8 mouse cellular contexts compared by ENCODE assay signal in the genomic region with DNA sequence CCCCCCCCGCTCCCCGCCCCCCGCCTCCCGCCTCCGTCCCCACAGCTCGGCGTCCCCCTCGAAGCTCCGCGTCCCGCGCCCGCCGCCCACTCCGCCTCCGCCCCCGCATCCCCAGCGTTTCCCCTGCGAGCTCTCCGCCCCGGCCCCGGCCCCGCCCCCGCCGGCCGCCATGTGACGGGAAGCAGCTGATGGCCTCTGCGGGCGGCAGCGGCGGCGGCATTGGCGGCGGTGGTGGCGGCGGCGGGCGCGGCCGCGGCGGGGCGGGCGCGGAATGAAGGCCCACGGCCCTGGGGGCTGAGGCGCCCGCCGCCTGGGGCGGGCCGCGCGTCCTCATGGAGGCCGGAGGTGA. TPM values are rescaled to one million over a fixed set of nuclear protein-coding genes. Genes with fewer than 3 reads are reported as not detected.
DNase-seq lines count a peak whose midpoint lies in the region; ATAC-seq and TF ChIP-seq lines count a peak whose summit lies in the region.

A gene (plus strand): TSS at position 176 of the 349 bp plus-strand sequence.

- TF ChIP-seq CTCF in E14TG2a.4 (conservative IDR thresholded peaks at IDR 0.05; ENCODE audit: low read length): no peak
- TF ChIP-seq CTCF in heart, postnatal 0 days (IDR thresholded peaks at IDR 0.05; ENCODE audit: low read depth): no peak

- TF ChIP-seq EP300 in heart, postnatal 0 days (IDR thresholded peaks at IDR 0.05; ENCODE audit: low read depth): no peak

- peak; percentile 77 for ATAC-seq in forebrain, embryonic 13.5 days
- ATAC-seq in heart, postnatal 0 days (ENCODE audit: insufficient read depth, low read depth): peak; percentile 72
- peak; percentile 80 for ATAC-seq in neural tube, embryonic 13.5 days (ENCODE audit: low read depth)

- no peaks in the 10 kb centered on the region for H3K27me3 ChIP-seq in E14TG2a.4 (ENCODE audit: insufficient read depth, low read length)
- no peaks in the 10 kb centered on the region for H3K27me3 ChIP-seq in forebrain, embryonic 13.5 days
- H3K27me3 ChIP-seq in heart, postnatal 0 days (ENCODE audit: control insufficient read depth, insufficient read depth, low read length): no peaks in the 10 kb centered on the region
- 0 out of 2 replicates have a peak, but pooled peaks cover 2% of the 10 kb centered on the region for H3K27me3 ChIP-seq in neural tube, embryonic 13.5 days

- H3K9ac ChIP-seq in forebrain, embryonic 13.5 days: peak within 1 kb of the TSS; percentile 98
- peak within 1 kb of the TSS; percentile 92 for H3K9ac ChIP-seq in heart, postnatal 0 days (replicated peaks; ENCODE audit: low read depth, low read length)
- H3K9ac ChIP-seq in neural tube, embryonic 13.5 days: peak within 1 kb of the TSS; percentile 99

- DNase-seq in c-Kit-positive CD71-positive TER-119-positive erythroid progenitor cells, embryonic 14.5 days (ENCODE audit: low spot score): peak; percentile 56
- DNase-seq in heart, postnatal 0 days (ENCODE audit: low spot score): peak; percentile 71
- peak; percentile 90 to 96 for DNase-seq in kidney, postnatal 36 days
- DNase-seq in lung, adult 18-20 months: peak; percentile 84 to 89
- DNase-seq in testis, postnatal 10 days (ENCODE audit: low spot score): peak; percentile 96

- peaks cover 30% of the 10 kb centered on the region for H3K36me3 ChIP-seq in E14TG2a.4 (ENCODE audit: insufficient read depth, low read length)
- H3K36me3 ChIP-seq in forebrain, embryonic 13.5 days (ENCODE audit: poor library complexity, severe bottlenecking): no peaks in the 10 kb centered on the region
- H3K36me3 ChIP-seq in heart, postnatal 0 days (replicated peaks; ENCODE audit: control insufficient read depth, insufficient read depth, low read length): peaks cover 7% of the 10 kb centered on the region; the same call in 1 of the 2 replicates
- no peaks in the 10 kb centered on the region for H3K36me3 ChIP-seq in neural tube, embryonic 13.5 days

- H3K9me3 ChIP-seq in E14TG2a.4 (ENCODE audit: low read length): no peaks in the 10 kb centered on the region
- no peaks in the 10 kb centered on the region for H3K9me3 ChIP-seq in forebrain, embryonic 13.5 days (replicated peaks)
- no peaks in the 10 kb centered on the region for H3K9me3 ChIP-seq in heart, postnatal 0 days (replicated peaks; ENCODE audit: control insufficient read depth, low read length)
- no peaks in the 10 kb centered on the region for H3K9me3 ChIP-seq in neural tube, embryonic 13.5 days

- peaks cover 75% of the 10 kb centered on the region for H3K4me1 ChIP-seq in E14TG2a.4 (replicated peaks; ENCODE audit: low read depth, low read length)
- peaks cover 58% of the 10 kb centered on the region for H3K4me1 ChIP-seq in forebrain, embryonic 13.5 days
- H3K4me1 ChIP-seq in heart, postnatal 0 days (ENCODE audit: control insufficient read depth, insufficient read depth): peaks cover 49% of the 10 kb centered on the region
- peaks cover 54% of the 10 kb centered on the region for H3K4me1 ChIP-seq in neural tube, embryonic 13.5 days (replicated peaks)

- peak within 1 kb of the TSS; percentile 95 for H3K4me3 ChIP-seq in E14TG2a.4 (replicated peaks; ENCODE audit: low read length)
- peak within 1 kb of the TSS; percentile 98 for H3K4me3 ChIP-seq in forebrain, embryonic 13.5 days
- H3K4me3 ChIP-seq in heart, postnatal 0 days (ENCODE audit: low read depth, low read length): peak within 1 kb of the TSS; percentile 86
- H3K4me3 ChIP-seq in neural tube, embryonic 13.5 days: peak within 1 kb of the TSS; percentile 99

- peak within 1 kb of the TSS; percentile 87 for H3K4me2 ChIP-seq in forebrain, embryonic 13.5 days
- peak within 1 kb of the TSS; percentile 83 for H3K4me2 ChIP-seq in heart, postnatal 0 days (ENCODE audit: low read depth, low read length)
- H3K4me2 ChIP-seq in neural tube, embryonic 13.5 days: peak within 1 kb of the TSS; percentile 89

- no CpG with 5 or more reads among the region's 54 CpGs for WGBS in forebrain, embryonic 13.5 days
- WGBS in heart, postnatal 0 days: 0% methylated on average over 8 of the region's 54 CpGs
- 9% methylated on average over 24 of the region's 54 CpGs for WGBS in neural tube, embryonic 13.5 days

- peak within 1 kb of the TSS; percentile 88 for H3K27ac ChIP-seq in forebrain, embryonic 13.5 days
- peak within 1 kb of the TSS; percentile 93 for H3K27ac ChIP-seq in heart, postnatal 0 days (ENCODE audit: low read depth)
- H3K27ac ChIP-seq in neural tube, embryonic 13.5 days (replicated peaks): peak within 1 kb of the TSS; percentile 96

RNA-seq across cellular contexts. Expression of the gene that starts here (rescaled TPM):
- polyA plus RNA-seq in forebrain, embryonic 13.5 days (2015; fragmentation: Nextera tagmentation; extraction: Ambion mirVana): 86.2 and 99.0 TPM in 2 replicates
- total RNA-seq in heart, postnatal 0 days (2014; rRNA removed; ENCODE audit: low replicate concordance): 137 and 139 TPM in 2 replicates
- 77.4 and 83.2 TPM in 2 replicates for polyA plus RNA-seq in heart, postnatal 0 days (2015; fragmentation: Nextera tagmentation; extraction: Ambion mirVana)
- 194 and 209 TPM in 2 replicates for polyA plus RNA-seq in neural tube, embryonic 13.5 days (2015; fragmentation: Nextera tagmentation; extraction: Ambion mirVana)

Comparison
In these comparisons a context has a peak if more than half of its experiments do, and no peak if none do; other contexts are left out.
1. Peak in every context shown above with its lines: DNase-seq, ATAC-seq, H3K4me3 ChIP-seq and H3K27ac ChIP-seq.